Mouse (Mus musculus) limb, embryonic 14.5 days (tissue): ENCODE measurements around the gene Cd200r2. TPM values are rescaled to one million over a fixed set of nuclear protein-coding genes. Genes with fewer than 3 reads are reported as not detected.

Experiments used
- ATAC-seq: fragments of 200-750 bp; cut with Nextera tagmentation; 2 replicates; pipeline ENCODE4 v1.8.0; 2017; ENCODE audit warnings: low read depth, moderate number of reproducible peaks, moderate TSS enrichment; ENCODE audit not compliant: low FRiP score
- DNase-seq: peaks from one replicate; pipeline ENCODE4 v3.0.0-alpha.2; 2015; ENCODE audit warnings: low spot score
- H3K27ac ChIP-seq: fragments of 300-500 bp; sonication (generic); replicated peaks from 2 replicates; pipeline ENCODE4 v1.5.1; 2014; ENCODE audit warnings: low read depth, mild to moderate bottlenecking, low read length, moderate library complexity, mixed read lengths
- H3K27me3 ChIP-seq: fragments of 300-500 bp; sonication (generic); 2 replicates; pipeline ENCODE4 v1.6.1; 2014; ENCODE audit warnings: low read length, mixed read lengths; ENCODE audit not compliant: control insufficient read depth, insufficient read depth
- H3K36me3 ChIP-seq: fragments of 300-500 bp; sonication (generic); 2 replicates; pipeline ENCODE4 v1.6.1; 2014; ENCODE audit warnings: mild to moderate bottlenecking, low read length, moderate library complexity, mixed read lengths; ENCODE audit not compliant: control insufficient read depth, insufficient read depth
- H3K4me1 ChIP-seq: fragments of 300-500 bp; sonication (generic); 2 replicates; pipeline ENCODE4 v1.6.1; 2014; ENCODE audit warnings: antibody characterized with exemption, low read length, mixed read lengths; ENCODE audit not compliant: control insufficient read depth, insufficient read depth
- H3K4me2 ChIP-seq: fragments of 300-500 bp; sonication (generic); replicated peaks from 2 replicates; pipeline ENCODE4 v1.6.1; 2014; ENCODE audit warnings: low read depth, mild to moderate bottlenecking, low read length, moderate library complexity; ENCODE audit not compliant: severe bottlenecking
- H3K4me3 ChIP-seq: fragments of 300-500 bp; sonication (generic); replicated peaks from 2 replicates; pipeline ENCODE4 v1.5.1; 2014; ENCODE audit warnings: low read length
- H3K9ac ChIP-seq: fragments of 300-500 bp; sonication (generic); 2 replicates; pipeline ENCODE4 v1.6.1; 2014; ENCODE audit warnings: mild to moderate bottlenecking, low read depth, low read length, moderate library complexity; ENCODE audit not compliant: severe bottlenecking
- H3K9me3 ChIP-seq: fragments of 300-500 bp; sonication (generic); 2 replicates; pipeline ENCODE4 v1.6.1; 2016; ENCODE audit warnings: low read length; ENCODE audit not compliant: control insufficient read depth
- POLR2A ChIP-seq: fragments of 200-500 bp; IDR thresholded peaks from 2 replicates; pipeline ENCODE4 v1.8.0; 2012; ENCODE audit warnings: inconsistent platforms, mild to moderate bottlenecking, moderate library complexity, borderline replicate concordance; ENCODE audit not compliant: insufficient read depth, insufficient read length; ENCODE audit errors: extremely low read depth
- WGBS: fragments of 180-500 bp; shearing (Covaris S2); extraction: QIAGEN DNeasy Blood & Tissue Kit; methylation state at CpG from one replicate; pipeline ENCODE4 v1.1.7; 2014; 5-methylcytosine and 5-hydroxymethylcytosine counted together
- polyA plus RNA-seq, 2 experiments: library from polyadenylated mRNA; depleted of rRNA in 1 of 2; stranded (reverse) in 1 of 2; unstranded in 1 of 2; fragments of >200 nt; fragmentation: Nextera tagmentation in 1 of 2; extraction: Ambion mirVana in 1 of 2; gene quantifications; 2 replicates each; pipeline versions ENCODE4 v1.2.1 to v1.2.3; 2012 to 2014

Cd200r2 gene
- polyA plus RNA-seq, 2 experiments, result 0.03 TPM; not detected in 1

DNA sequence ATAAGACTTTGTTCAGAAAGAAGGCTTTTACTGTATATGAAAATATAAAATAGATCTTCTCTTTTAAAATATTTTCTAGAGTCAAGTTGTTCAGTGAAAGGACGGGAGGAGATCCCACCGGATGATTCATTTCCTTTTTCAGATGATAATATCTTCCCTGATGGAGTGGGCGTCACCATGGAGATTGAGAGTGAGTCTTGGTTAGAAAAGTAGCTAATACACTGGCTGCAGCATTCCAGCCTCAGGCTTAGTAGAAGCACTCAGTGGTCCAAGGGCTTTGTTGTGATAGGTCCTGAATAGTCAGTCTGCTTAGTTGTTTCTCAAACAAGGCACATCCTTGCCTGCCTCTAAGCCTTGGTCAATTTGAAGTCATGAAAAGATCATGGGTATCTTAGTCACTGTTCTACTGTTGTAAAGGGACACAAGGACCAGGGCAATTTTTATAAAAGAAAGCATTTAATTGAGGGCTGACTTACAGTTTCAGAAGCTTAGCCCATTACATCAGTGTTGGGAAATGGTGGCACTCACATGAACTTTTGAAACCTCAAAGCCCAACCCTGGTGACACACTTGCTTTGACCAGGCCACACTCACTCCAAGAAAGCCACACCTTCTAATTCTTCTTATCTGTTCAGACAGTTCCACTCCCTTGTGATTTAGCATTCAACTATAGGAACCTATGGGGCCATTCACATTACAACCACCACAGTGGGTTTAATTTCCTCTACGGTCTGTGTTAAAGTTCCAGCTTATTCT is 84.6 kb downstream of the Cd200r2 start:
- TF ChIP-seq POLR2A, result no peak
- WGBS, result 80% methylated on average over 4 of the region's 4 CpGs
- no peaks in the 10 kb centered on the region for H3K4me1 ChIP-seq
- H3K9ac ChIP-seq, result no peak overlapping the region
- no peaks in the 10 kb centered on the region for H3K9me3 ChIP-seq
- H3K4me3 ChIP-seq, result no peak overlapping the region
- no peaks in the 10 kb centered on the region for H3K36me3 ChIP-seq
- no peak for DNase-seq
- ATAC-seq, result no peak
- H3K4me2 ChIP-seq, result no peak overlapping the region
- no peaks in the 10 kb centered on the region for H3K27me3 ChIP-seq
- H3K27ac ChIP-seq, result no peak overlapping the region

GRCm38 (mm10) chr16:44962296-44962695 is 95.4 kb downstream of the Cd200r2 start:
- Histone ChIP-seq H3K27me3 (no peaks in the 10 kb centered on the region), H3K36me3 (no peaks in the 10 kb centered on the region), H3K27ac (no peak overlapping the region), H3K4me2 (no peak overlapping the region), H3K4me3 (no peak overlapping the region), H3K9me3 (no peaks in the 10 kb centered on the region), H3K4me1 (peaks cover 6% of the 10 kb centered on the region; the same call in 1 of the 2 replicates), H3K9ac (no peak overlapping the region)
- WGBS, result 78% methylated on average over 2 of the region's 2 CpGs
- ATAC-seq, result no peak
- no peak for DNase-seq
- TF ChIP-seq POLR2A, result no peak

- 82% methylated on average over 2 of the region's 2 CpGs for WGBS
- Histone ChIP-seq H3K36me3 (no peaks in the 10 kb centered on the region), H3K27me3 (no peaks in the 10 kb centered on the region), H3K27ac (no peak overlapping the region), H3K4me1 (peaks cover 6% of the 10 kb centered on the region; the same call in 1 of the 2 replicates), H3K9ac (no peak overlapping the region), H3K9me3 (no peaks in the 10 kb centered on the region), H3K4me3 (no peak overlapping the region), H3K4me2 (no peak overlapping the region)
- DNase-seq, result no peak
- ATAC-seq, result no peak
- TF ChIP-seq POLR2A, result no peak
Measured at GRCm38 (mm10) chr16:44962777-44963176, 95.9 kb downstream of the Cd200r2 start.

GRCm38 (mm10) chr16:44964526-44965374 is 97.9 kb downstream of the Cd200r2 start:
- WGBS, result 88% methylated on average over 6 of the region's 6 CpGs

GRCm38 (mm10) chr16:44965428-44965827 is 98.5 kb downstream of the Cd200r2 start:
- Histone ChIP-seq H3K36me3 (no peaks in the 10 kb centered on the region), H3K27ac (no peak overlapping the region), H3K9ac (no peak overlapping the region), H3K4me2 (no peak overlapping the region), H3K4me3 (no peak overlapping the region), H3K4me1 (peaks cover 6% of the 10 kb centered on the region; the same call in 1 of the 2 replicates), H3K9me3 (no peaks in the 10 kb centered on the region), H3K27me3 (no peaks in the 10 kb centered on the region)
- DNase-seq (no peak), ATAC-seq (no peak)
- TF ChIP-seq POLR2A, result no peak
- 95% methylated on average over 8 of the region's 8 CpGs for WGBS

More at GRCm38 (mm10) chr16:44964526-44965374, 97.9 kb downstream of the Cd200r2 start:
- no peak overlapping the region for H3K4me3 ChIP-seq
- H3K4me2 ChIP-seq, result no peak overlapping the region
- peaks cover 6% of the 10 kb centered on the region; the same call in 1 of the 2 replicates for H3K4me1 ChIP-seq
- no peak overlapping the region for H3K27ac ChIP-seq
- H3K9me3 ChIP-seq, result no peaks in the 10 kb centered on the region
- no peak overlapping the region for H3K9ac ChIP-seq
- TF ChIP-seq POLR2A, result no peak
- DNase-seq, result no peak
- no peaks in the 10 kb centered on the region for H3K36me3 ChIP-seq
- H3K27me3 ChIP-seq, result no peaks in the 10 kb centered on the region
- ATAC-seq, result no peak

Other genes with a start within 250 kb of the Cd200r2 start
- 10.6 and 13.0 TPM in 2 replicates for gene Nepro, start 142.8 kb upstream of the Cd200r2 start, polyA plus RNA-seq (2012; rRNA removed)
- 7.9 and 8.1 TPM in 2 replicates for gene Nepro, start 142.8 kb upstream of the Cd200r2 start, polyA plus RNA-seq (2014; fragmentation: Nextera tagmentation; extraction: Ambion mirVana)
- 12.1 and 12.5 TPM in 2 replicates for gene Gtpbp8, start 120.7 kb upstream of the Cd200r2 start, polyA plus RNA-seq (2012; rRNA removed)
- 27.2 and 28.4 TPM in 2 replicates for gene Gtpbp8, start 120.7 kb upstream of the Cd200r2 start, polyA plus RNA-seq (2014; fragmentation: Nextera tagmentation; extraction: Ambion mirVana)
- 0.86 and 1.1 TPM in 2 replicates for gene Cd200r1, start 101.4 kb upstream of the Cd200r2 start, polyA plus RNA-seq (2012; rRNA removed)
- gene Cd200r1, start 101.4 kb upstream of the Cd200r2 start, polyA plus RNA-seq (2014; fragmentation: Nextera tagmentation; extraction: Ambion mirVana), result 2.7 and 2.8 TPM in 2 replicates
- 0.54 and 0.57 TPM in 2 replicates for gene Cd200r4, start 55.4 kb upstream of the Cd200r2 start, polyA plus RNA-seq (2012; rRNA removed)
- 0.15 and 0.43 TPM in 2 replicates for gene Cd200r4, start 55.4 kb upstream of the Cd200r2 start, polyA plus RNA-seq (2014; fragmentation: Nextera tagmentation; extraction: Ambion mirVana)
- 1.1 TPM in 2 replicates for gene Cd200r3, start 76.6 kb downstream of the Cd200r2 start, polyA plus RNA-seq (2012; rRNA removed)
- 1.9 and 2.1 TPM in 2 replicates for gene Cd200r3, start 76.6 kb downstream of the Cd200r2 start, polyA plus RNA-seq (2014; fragmentation: Nextera tagmentation; extraction: Ambion mirVana)
- 44.5 and 56.9 TPM in 2 replicates for gene Ccdc80, start 226.3 kb downstream of the Cd200r2 start, polyA plus RNA-seq (2012; rRNA removed)
- 94.4 and 107 TPM in 2 replicates for gene Ccdc80, start 226.3 kb downstream of the Cd200r2 start, polyA plus RNA-seq (2014; fragmentation: Nextera tagmentation; extraction: Ambion mirVana)